Mouse (Mus musculus) heart, adult 2 months (tissue): ENCODE measurements at regions not wholly inside any gene's neighbourhood (a gene's known extent, or its start where the extent isn't known, plus 50 kb on each side); places are given as distances from the start of the nearest gene placed in this dataset.

Source experiments
- DNase-seq, 2 experiments: peaks; one replicate each; pipeline ENCODE4 v3.0.0; 2021
- H3K27ac ChIP-seq: fragments of 200-600 bp; 2 replicates; pipeline ENCODE4 v1.8.1; 2022
- H3K27me3 ChIP-seq: fragments of 200-500 bp; 2 replicates; pipeline ENCODE4 v1.6.1; 2012; ENCODE audit warnings: mild to moderate bottlenecking, low read length, inconsistent platforms, mixed read lengths; ENCODE audit not compliant: control insufficient read depth, insufficient read depth
- H3K36me3 ChIP-seq: fragments of 200-500 bp; 2 replicates; pipeline ENCODE4 v1.6.1; 2012; ENCODE audit warnings: low read length, inconsistent platforms; ENCODE audit not compliant: control insufficient read depth, insufficient read depth
- H3K4me1 ChIP-seq: fragments of 200-500 bp; 2 replicates; pipeline ENCODE4 v1.6.1; 2011; ENCODE audit warnings: low read length; ENCODE audit not compliant: control insufficient read depth, insufficient read depth
- H3K4me3 ChIP-seq: fragments of 200-600 bp; 2 replicates; pipeline ENCODE4 v1.8.1; 2022
- H3K79me2 ChIP-seq: fragments of 200-500 bp; replicated peaks from 2 replicates; pipeline ENCODE4 v1.6.1; 2012; ENCODE audit warnings: mild to moderate bottlenecking, inconsistent platforms, low read length, moderate library complexity, mixed read lengths; ENCODE audit not compliant: control insufficient read depth, insufficient read depth
- H3K9ac ChIP-seq: fragments of 200-500 bp; 2 replicates; pipeline ENCODE4 v1.6.1; 2012; ENCODE audit warnings: low read depth, mild to moderate bottlenecking, control low read depth, inconsistent platforms, low read length, mixed read lengths
- CTCF ChIP-seq: fragments of 200-600 bp; IDR thresholded peaks from 2 replicates; pipeline ENCODE4 v1.8.1; 2022; ENCODE audit warnings: antibody characterized with exemption, mild to moderate bottlenecking, moderate library complexity
- EP300 ChIP-seq: fragments of 200-500 bp; IDR thresholded peaks from 2 replicates; pipeline ENCODE4 v1.6.1; 2011; ENCODE audit warnings: low read depth, low read length, control low read depth; ENCODE audit not compliant: insufficient read depth
- POLR2A ChIP-seq: fragments of 200-500 bp; IDR thresholded peaks from 2 replicates; pipeline ENCODE4 v1.6.1; 2011; ENCODE audit warnings: mild to moderate bottlenecking, low read depth, low read length, control low read depth; ENCODE audit not compliant: insufficient read depth
- WGBS: fragments of 180-500 bp; shearing (Covaris S2); methylation state at CpG from one replicate; pipeline ENCODE4 v1.1.7; 2018; 5-methylcytosine and 5-hydroxymethylcytosine counted together
- intact Hi-C: fragments of 180-260 bp; cut with DNase I; formaldehyde crosslinking; loops from one replicate; pipeline ENCODE4 v1.15.1; 2025

- no peaks in the 10 kb centered on the region for H3K36me3 ChIP-seq
- 89% methylated on average over 6 of the region's 6 CpGs for WGBS
- DNase-seq, result no peak
- H3K4me1 ChIP-seq, result no peaks in the 10 kb centered on the region; the same call in 1 of the 2 replicates
- H3K27ac ChIP-seq, result no peak overlapping the region
- TF ChIP-seq POLR2A (no peak), EP300 (no peak), CTCF (no peak)
- intact Hi-C loops, result no loop called here
- no peak overlapping the region for H3K4me3 ChIP-seq
- H3K9ac ChIP-seq, result no peak overlapping the region
- H3K79me2 ChIP-seq, result no peaks in the 10 kb centered on the region
- no peaks in the 10 kb centered on the region for H3K27me3 ChIP-seq
These were observed 104.8 kb downstream of the Enkur start for GRCm38 (mm10) chr2:21100248-21100808.

- Histone ChIP-seq H3K27ac (no peak overlapping the region), H3K27me3 (no peaks in the 10 kb centered on the region), H3K9ac (no peak overlapping the region), H3K4me1 (no peaks in the 10 kb centered on the region; the same call in 1 of the 2 replicates), H3K79me2 (no peaks in the 10 kb centered on the region), H3K4me3 (no peak overlapping the region), H3K36me3 (no peaks in the 10 kb centered on the region)
- no peak for DNase-seq
- 56% methylated on average over 4 of the region's 4 CpGs for WGBS
- intact Hi-C loops, result no loop called here
- TF ChIP-seq CTCF, result no peak
- TF ChIP-seq EP300, result no peak
- no peak for TF ChIP-seq POLR2A
These were observed 113.8 kb downstream of the Enkur start for GRCm38 (mm10) chr2:21091058-21091971.

- Histone ChIP-seq H3K79me2 (no peaks in the 10 kb centered on the region), H3K4me1 (no peaks in the 10 kb centered on the region), H3K9ac (no peak overlapping the region), H3K4me3 (no peak overlapping the region), H3K27me3 (no peaks in the 10 kb centered on the region), H3K27ac (no peak overlapping the region), H3K36me3 (no peaks in the 10 kb centered on the region)
- DNase-seq, result no peak
- intact Hi-C loops, result no loop called here
- TF ChIP-seq POLR2A (no peak), EP300 (no peak), CTCF (no peak)
- 39% methylated on average over 5 of the region's 5 CpGs for WGBS
These were observed 116.8 kb upstream of the Arhgap21 start for GRCm38 (mm10) chr2:21085517-21085916.

GRCm38 (mm10) chr2:21067292-21067850 is 98.7 kb upstream of the Arhgap21 start:
- no peak overlapping the region for H3K9ac ChIP-seq
- WGBS, result 83% methylated on average over 9 of the region's 9 CpGs
- DNase-seq, result no peak
- no peaks in the 10 kb centered on the region for H3K4me1 ChIP-seq
- no peaks in the 10 kb centered on the region for H3K27me3 ChIP-seq
- no peaks in the 10 kb centered on the region for H3K79me2 ChIP-seq
- TF ChIP-seq POLR2A, result no peak
- TF ChIP-seq CTCF, result no peak
- no peak for TF ChIP-seq EP300
- no peaks in the 10 kb centered on the region for H3K36me3 ChIP-seq
- no peak overlapping the region for H3K27ac ChIP-seq
- intact Hi-C loops, result no loop called here
- H3K4me3 ChIP-seq, result no peak overlapping the region

GRCm38 (mm10) chr2:21060347-21060650 is 91.6 kb upstream of the Arhgap21 start:
- no peaks in the 10 kb centered on the region for H3K79me2 ChIP-seq
- no peaks in the 10 kb centered on the region for H3K27me3 ChIP-seq
- WGBS, result 96% methylated on average over 2 of the region's 2 CpGs
- no peaks in the 10 kb centered on the region for H3K36me3 ChIP-seq
- H3K9ac ChIP-seq, result no peak overlapping the region
- intact Hi-C loops, result no loop called here
- no peak overlapping the region for H3K27ac ChIP-seq
- no peak for DNase-seq
- TF ChIP-seq CTCF, result no peak
- no peak for TF ChIP-seq EP300
- no peak for TF ChIP-seq POLR2A
- no peak overlapping the region for H3K4me3 ChIP-seq
- H3K4me1 ChIP-seq, result no peaks in the 10 kb centered on the region
